Mouse (Mus musculus) lung, postnatal 10 days (tissue): ENCODE measurements around the gene Alk.

Experiments used
- DNase-seq: peaks from one replicate; pipeline ENCODE4 v3.0.0; 2021

The Alk gene

GRCm38 (mm10) chr17:72015253-72015652 is 589.2 kb downstream of the Alk start:
- peak; percentile 11 for DNase-seq

- DNase-seq = no peak
Measured at GRCm38 (mm10) chr17:72012775-72013174, 591.7 kb downstream of the Alk start.

GRCm38 (mm10) chr17:72009836-72010235 is 594.6 kb downstream of the Alk start:
- DNase-seq = no peak

- DNase-seq = no peak
Measured at GRCm38 (mm10) chr17:72008389-72008788, 596.0 kb downstream of the Alk start.

- DNase-seq = peak; percentile 57
Measured at GRCm38 (mm10) chr17:72005365-72005764, 599.1 kb downstream of the Alk start.

GRCm38 (mm10) chr17:71999527-72000482 is 604.6 kb downstream of the Alk start:
- DNase-seq = no peak

GRCm38 (mm10) chr17:71997680-71998079 is 606.7 kb downstream of the Alk start:
- no peak for DNase-seq

GRCm38 (mm10) chr17:71995539-71995938 is 608.9 kb downstream of the Alk start:
- DNase-seq = no peak

GRCm38 (mm10) chr17:71994144-71994543 is 610.3 kb downstream of the Alk start:
- peak; percentile 46 for DNase-seq

GRCm38 (mm10) chr17:71993011-71993410 is 611.4 kb downstream of the Alk start:
- no peak for DNase-seq

GRCm38 (mm10) chr17:71991260-71991659 is 613.2 kb downstream of the Alk start:
- DNase-seq = no peak

- no peak for DNase-seq
Measured at GRCm38 (mm10) chr17:71990176-71990720, 614.2 kb downstream of the Alk start.

GRCm38 (mm10) chr17:71988736-71989569 is 615.5 kb downstream of the Alk start:
- peak; percentile 19 for DNase-seq

GRCm38 (mm10) chr17:71986998-71987397 is 617.4 kb downstream of the Alk start:
- no peak for DNase-seq

GRCm38 (mm10) chr17:71986456-71986855 is 618.0 kb downstream of the Alk start:
- peak; percentile 32 for DNase-seq

GRCm38 (mm10) chr17:71981177-71981576 is 623.2 kb downstream of the Alk start:
- no peak for DNase-seq

GRCm38 (mm10) chr17:71980518-71981145 is 623.8 kb downstream of the Alk start:
- peak; percentile 45 for DNase-seq

GRCm38 (mm10) chr17:71979137-71979536 is 625.3 kb downstream of the Alk start:
- DNase-seq = no peak

GRCm38 (mm10) chr17:71976661-71977060 is 627.8 kb downstream of the Alk start:
- DNase-seq = no peak

- no peak for DNase-seq
Measured at GRCm38 (mm10) chr17:71973704-71974103, 630.7 kb downstream of the Alk start.

GRCm38 (mm10) chr17:71967356-71967755 is 637.1 kb downstream of the Alk start:
- no peak for DNase-seq

GRCm38 (mm10) chr17:71965733-71966606 is 638.5 kb downstream of the Alk start:
- peak; percentile 33 for DNase-seq
